Mouse (Mus musculus): ENCODE measurements around the gene Gm10439. TPM values are rescaled to one million over a fixed set of nuclear protein-coding genes. Genes with fewer than 3 reads are reported as not detected.
"Not testable (repeated sequence)": the region's sequence is repeated elsewhere in the genome, so short reads cannot be mapped to it uniquely, and the experiment has no call there.

Gm10439 gene
- not detected in 2 replicates for polyA plus RNA-seq (2012; rRNA removed)

- not testable (repeated sequence) for DNase-seq (ENCODE audit: low read depth)
These were observed at the start of gene Gm10439 for GRCm38 (mm10) chrX:149594270-149594669. Gene Gm10439, plus strand, starts transcription at chrX:149594570.

Other genes starting within 250 kb of the Gm10439 start
- not detected in 2 replicates for gene Gm15085, start 147.0 kb upstream of the Gm10439 start, polyA plus RNA-seq (2012; rRNA removed)
- gene Gm15097, start 189.9 kb downstream of the Gm10439 start, polyA plus RNA-seq (2012; rRNA removed), result not detected in 2 replicates